Mouse (Mus musculus) liver, adult (tissue): ENCODE measurements at regions not wholly inside any gene's neighbourhood (a gene's known extent, or its start where the extent isn't known, plus 50 kb on each side); places are given as distances from the start of the nearest gene placed in this dataset.

Source experiments
- GATA4 ChIP-seq: IDR thresholded peaks from 2 replicates; pipeline ENCODE4 v1.6.1; 2014; ENCODE audit warnings: mild to moderate bottlenecking, low read length; ENCODE audit not compliant: insufficient replicate concordance

DNA sequence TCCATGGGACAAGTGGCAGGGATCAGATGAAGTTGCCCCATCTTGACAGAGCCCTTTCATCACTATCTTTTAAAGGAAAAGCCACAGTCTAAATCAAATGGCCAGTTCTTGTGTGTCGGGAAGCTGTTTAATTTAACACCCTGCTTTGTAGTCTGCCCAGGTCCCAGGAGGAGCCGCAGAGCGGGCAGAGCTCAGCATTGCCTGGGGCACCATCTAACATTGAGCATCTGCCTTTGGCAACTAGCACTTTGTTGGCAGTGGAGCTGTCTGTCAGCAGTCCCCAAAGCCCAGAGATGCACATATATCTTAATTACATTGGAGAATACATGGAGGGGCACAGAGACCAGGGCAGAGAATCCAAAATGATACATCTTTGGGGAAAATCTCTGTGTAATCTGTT is 208.4 kb downstream of the Stk31 start:
- no peak for TF ChIP-seq GATA4

DNA sequence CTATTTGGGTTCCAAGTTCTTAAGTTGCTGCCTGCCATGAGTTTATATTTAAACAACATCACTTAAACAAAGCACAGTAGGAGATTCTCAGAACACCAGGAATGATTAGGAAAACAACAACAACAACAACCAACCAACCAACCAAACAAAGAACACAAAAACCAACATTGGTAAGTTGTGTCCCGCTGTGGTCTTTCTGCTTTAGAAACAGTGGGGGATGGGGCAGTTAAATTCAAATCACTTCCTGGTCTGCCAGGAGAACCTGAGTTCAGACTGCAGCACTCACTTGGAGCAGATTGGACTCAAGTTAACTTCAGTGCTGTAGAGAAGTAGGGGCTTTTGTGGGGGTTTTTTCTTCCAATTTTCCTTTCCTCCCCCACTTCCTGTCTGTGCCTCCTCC is 210.6 kb downstream of the Stk31 start:
- no peak for TF ChIP-seq GATA4

DNA sequence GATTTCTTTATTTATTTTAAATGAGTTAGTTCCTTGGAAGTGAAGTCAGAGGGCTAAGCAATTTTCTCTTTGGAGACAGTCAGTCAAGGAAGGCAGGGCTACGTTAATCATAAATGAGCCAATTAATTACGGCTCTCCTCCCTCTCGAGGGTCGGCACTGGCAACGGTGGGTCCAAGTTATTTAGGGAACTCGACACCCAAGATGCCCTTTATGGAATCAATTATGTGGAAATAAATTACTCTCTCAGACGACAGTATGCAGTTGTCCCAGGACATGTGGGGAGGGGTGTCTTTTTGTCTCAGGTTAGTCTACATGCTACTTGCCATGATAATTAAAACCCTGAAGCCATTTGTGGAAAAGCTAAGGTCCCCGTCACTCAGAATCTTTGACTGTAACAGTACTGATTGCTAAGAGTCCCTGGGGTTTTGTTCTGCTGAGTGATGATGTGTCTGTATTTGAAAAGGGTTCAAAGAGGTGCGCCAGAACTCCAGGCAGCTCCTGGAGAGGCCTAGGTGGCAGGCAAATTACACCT is 211.3 kb downstream of the Stk31 start:
- no peak for TF ChIP-seq GATA4

DNA sequence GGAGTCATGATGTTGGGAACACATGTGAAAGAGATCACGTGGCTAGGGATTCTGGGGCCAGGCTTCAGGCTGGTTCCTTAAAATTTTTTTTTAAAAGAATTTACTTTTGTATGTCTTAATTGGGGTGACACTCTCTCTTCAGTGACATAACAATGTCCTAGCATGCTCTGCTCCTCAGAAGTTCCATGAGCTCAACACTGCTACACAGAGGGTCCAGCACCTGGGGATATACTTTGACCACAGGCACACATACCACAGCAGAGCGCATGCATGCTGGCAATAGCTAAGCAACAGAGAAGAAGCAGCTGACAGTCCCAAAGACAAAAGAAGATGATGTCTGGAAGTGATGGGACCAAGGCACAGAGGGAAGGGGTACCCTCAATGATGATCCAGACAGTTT is 198.4 kb upstream of the Npy start:
- TF ChIP-seq GATA4: no peak

DNA sequence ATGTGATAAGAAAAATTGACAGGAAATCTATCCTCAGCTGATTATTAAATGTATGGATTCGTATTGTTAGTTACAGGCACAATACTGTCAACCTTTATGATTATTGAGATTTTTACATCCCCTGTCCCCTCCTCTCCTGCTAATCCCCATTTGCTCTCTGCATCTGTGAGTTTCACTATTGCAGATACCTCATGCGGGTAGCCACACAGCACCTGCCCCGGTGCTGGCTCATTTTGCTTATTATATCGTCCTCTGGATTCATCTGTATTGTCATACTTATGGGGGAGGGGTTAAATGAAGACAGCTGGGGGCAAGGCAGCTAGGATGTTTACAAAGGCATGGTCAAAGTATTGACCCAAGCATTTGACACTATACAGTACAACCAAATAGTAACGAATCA is 197.9 kb upstream of the Npy start:
- TF ChIP-seq GATA4: no peak

DNA sequence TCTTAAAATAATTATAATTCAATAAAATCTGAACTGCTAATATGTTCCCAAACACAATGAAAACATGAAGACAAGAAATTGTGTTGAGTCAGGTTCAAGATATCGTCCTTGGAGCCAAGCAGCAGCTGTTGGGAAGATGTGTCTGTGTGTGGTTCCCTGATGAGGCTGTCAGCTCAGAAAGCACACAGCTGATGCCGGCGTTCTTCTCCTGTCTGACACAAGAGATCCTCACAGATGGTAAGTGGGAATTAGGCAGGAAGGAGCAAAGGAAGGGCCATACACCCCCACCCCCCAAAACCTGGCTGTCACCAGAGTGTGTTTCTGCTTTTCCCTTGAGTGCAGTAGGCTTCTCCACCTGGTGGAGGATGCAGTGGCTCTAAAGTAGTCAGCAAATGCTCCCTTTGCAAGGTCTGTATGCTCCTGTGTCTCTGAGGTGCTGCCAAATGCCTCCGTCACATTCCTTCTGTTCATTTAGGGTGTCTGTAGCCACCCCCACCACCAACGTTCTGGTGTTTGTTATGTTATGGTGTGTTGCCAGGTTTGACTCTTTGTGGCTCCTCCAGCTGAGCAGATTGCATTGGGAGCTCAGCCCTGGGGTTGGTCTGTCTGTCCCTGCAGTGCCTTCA is 188.9 kb upstream of the Npy start:
- no peak for TF ChIP-seq GATA4

DNA sequence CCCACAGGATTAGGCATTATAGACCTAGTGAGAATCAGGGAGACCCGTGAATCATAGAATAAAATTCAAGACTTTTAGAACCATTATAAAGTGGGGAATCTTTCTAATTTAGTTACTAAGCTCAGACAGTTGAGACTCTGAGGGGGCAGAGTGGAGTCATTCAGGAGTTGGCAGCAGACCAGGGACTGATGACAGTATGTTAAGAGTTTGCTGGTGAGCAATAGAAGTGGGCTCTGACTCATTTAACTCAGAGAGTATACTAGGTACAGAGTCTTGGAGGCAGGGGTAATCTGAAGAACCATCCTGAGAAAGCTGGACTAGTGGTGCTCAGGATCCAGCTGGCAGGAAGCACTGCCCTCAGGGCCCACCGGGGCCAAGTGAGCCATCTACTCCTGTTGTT is 184.9 kb upstream of the Npy start:
- no peak for TF ChIP-seq GATA4

DNA sequence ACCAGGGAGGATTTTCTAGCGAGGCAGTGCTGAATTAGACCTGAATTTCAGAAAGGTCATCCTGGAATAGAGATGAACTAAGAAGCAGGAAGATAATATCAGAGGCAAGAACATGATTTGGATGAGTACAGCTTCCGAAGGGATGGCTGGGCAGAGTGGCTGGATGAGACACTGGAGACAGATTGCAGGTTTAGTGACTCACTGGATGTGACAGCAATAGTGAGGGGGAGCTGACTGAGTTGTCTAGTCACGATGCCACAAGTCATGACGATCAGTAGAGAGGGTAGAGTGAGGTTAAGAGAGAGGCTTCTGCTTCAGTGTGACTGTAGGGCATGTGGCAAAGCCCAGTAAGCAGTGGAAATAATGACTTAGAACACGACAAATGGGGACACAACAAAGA is 181.3 kb upstream of the Npy start:
- TF ChIP-seq GATA4: no peak

DNA sequence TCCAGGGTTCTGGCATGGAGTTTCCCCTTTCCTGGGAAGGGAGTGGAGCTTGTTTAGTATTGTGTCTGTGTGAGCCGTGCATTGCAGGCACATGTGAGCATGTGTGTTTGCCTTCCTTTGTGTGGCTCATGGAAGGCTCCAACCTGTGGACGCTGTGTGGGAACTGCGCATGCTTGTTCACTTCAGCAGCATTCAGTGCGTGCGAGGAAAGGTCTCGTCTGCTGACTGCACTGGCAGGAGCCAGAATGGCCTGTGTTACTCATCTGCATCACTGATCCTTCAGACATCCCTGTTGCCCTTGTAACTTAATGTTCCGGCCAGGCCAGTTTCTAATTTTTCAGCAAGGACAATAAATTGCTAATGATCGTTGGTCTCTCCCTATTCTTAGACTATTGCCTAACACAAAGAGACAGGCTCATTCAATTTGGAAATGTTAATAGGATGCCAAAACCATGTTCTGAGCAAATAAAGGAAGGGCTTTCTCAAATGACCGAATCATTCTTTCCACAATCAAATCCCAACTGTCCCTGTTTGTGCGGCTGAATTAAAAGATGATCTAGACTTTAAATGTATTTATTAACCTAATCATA is 167.9 kb upstream of the Npy start:
- TF ChIP-seq GATA4: no peak

DNA sequence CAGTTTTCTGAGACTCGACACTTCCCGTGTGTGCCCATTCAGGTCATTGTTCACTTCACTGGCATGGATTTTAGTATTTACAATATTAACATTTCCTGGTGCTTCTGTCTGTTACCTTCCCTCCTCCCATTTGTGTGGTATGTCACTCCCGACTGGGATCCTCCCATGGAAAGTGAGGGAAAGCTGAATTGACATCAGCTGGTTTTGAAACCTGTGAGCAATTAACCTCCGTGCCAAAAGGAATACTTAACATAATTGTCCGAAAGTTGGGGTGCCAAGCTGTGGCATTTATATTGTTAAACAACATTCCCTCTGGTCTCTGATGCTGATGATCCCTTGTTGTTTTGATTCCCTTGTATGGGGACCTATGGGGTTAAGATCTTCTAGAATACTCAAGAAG is 167.3 kb upstream of the Npy start:
- TF ChIP-seq GATA4: no peak

DNA sequence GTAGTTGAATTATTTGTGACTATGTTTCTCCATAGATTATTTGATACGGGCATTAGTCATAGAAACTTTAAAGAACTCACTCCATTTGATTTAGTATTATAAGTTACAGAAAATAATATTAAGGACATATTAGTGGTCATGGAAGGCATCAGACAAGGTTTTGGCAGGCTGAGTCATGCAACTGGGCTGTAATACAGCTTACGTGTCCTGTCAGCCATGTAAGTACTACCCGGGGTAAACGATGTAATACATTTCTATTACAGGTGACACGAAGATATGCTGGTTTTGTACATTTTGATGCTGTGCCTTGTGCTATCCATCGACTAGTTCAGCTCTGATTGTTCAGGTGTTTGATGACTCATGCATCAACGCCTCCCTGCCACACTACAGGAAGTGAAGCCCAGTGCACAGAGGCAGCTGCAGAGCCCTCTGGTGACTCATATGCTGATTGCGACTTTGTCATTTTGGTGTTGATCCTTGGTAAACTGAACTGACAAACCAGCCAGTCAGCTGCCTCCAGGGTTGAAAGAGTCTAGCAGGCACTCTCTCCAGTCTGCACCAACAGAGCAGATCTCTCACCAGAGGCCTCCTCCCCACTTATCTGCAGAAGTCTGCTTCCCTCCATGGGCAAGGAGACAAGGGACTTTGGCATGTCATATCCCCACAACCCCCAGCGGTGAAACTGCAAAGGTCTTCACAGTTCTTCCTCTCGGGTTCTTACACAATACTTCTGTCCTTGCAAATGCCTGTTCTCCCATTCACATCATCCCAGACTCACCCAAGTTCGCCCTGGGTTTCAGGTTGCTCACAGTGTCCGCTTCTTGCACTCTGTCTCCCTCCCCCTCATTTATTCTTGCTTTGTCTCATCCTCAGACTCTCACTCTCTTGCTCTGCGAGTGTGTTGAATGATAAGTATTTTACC is 165.9 kb upstream of the Npy start:
- TF ChIP-seq GATA4: no peak

DNA sequence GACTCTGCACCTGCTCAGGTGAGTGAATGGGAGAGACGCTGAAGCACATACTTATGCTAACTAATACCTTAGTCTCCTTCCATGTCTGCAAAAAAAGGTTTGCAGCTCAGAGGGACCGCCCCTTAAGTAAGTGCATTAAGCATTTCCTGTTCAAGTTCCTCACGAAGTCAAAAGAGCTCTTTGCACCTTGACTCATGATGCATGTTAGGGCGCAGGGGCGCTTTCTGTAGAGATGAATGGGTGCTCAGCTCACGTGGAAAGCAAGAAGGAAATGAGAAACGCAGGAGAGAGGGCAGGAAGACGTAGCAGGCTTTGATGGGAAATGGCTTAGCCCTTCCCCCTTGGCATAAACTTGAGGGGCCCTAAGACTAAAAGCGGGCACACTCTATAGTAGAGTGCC is 164.5 kb upstream of the Npy start:
- TF ChIP-seq GATA4: no peak

DNA sequence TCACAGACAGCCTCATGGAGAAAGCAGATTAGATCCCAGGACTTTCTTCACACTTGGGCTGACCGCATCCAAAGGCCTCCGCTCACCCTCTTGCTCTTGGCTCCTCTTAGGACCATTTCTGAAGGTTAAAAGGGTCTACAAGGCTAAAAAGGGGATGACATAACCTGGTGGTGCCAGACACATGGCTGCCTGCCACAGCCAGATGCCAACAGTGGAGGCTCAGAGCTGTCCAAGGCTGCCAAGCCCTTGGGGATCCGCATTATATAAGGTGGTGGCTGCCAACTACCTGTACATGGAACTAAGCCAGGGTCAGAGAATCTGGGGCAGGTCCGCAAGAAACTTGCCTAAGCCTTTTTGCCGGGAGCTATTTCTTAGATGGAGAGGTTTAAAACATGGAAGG is 151.5 kb upstream of the Npy start:
- TF ChIP-seq GATA4: no peak

DNA sequence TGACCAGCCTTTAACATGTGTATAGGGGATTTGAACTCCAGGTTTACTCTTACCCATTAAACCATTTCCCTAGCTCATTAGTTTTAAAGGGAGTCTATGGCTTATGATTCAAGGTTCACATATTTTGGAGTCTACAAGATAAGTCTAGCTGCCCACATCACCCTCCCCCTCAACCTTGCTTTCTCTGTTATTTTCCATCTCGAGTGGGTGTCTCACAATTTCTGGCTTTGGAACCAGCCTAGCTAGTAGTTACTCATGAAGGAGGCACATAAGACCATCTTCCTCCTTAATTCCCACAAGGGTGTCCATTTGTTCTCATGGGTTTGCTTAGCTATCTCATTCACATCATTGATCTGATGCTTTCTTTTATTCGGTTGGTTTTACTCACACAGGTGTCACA is 150.6 kb upstream of the Npy start:
- TF ChIP-seq GATA4: no peak

DNA sequence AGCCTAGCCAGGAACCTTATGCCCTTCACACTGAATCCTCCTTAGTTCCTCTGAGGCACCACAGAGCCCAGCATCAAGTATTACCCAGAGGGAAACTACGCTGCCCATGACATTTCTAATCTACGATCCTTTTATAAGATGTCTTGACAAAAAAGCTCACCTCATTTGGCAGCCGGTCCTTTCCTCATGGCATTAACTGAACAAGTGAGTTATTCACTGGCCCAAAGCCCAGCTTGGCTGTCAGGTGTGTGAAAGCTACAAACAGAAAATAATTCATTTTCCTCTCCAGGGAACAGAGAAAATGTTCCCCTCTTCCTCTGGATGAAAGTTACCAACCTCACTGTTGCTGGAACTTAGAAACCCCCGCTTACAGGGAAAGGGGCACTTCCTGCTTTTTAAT is 135.7 kb upstream of the Npy start:
- no peak for TF ChIP-seq GATA4

DNA sequence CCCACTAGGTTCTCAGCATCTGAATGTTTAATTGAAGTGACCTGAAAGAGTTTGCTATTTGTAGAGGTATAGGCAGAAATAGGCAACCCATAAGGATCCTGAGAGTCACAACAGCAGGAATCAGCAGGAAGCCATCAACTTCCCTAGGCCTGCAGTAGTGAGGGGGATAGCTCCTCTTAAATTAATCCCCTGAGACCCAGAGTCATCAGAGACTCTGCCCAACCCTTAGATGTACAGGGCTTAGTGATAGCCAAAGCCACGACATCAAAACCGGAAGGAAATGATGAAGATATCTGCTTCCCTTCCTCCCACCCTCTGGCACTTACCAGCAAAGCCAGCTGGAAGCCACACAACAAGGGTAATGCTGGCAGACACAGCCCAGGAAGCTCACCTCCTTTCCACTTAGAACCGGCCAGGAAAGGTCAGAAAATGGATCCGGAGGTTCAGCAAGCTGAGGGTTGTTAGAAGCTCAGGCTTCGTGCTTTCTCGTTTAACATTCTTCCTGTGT is 130.4 kb upstream of the Npy start:
- 0 out of 2 replicates have a peak, but pooled peaks have one; percentile 29 for TF ChIP-seq GATA4
